Mouse (Mus musculus) left cerebral cortex, adult 2 months (tissue): ENCODE measurements around the gene Cldn22. TPM values are rescaled to one million over a fixed set of nuclear protein-coding genes. Genes with fewer than 3 reads are reported as not detected.
A peak's percentile ranks its signal among the peaks of the same experiment; 100 is the strongest.
"Not testable (repeated sequence)": the region's sequence is repeated elsewhere in the genome, so short reads cannot be mapped to it uniquely, and the experiment has no call there.

ENCODE experiments used
- DNase-seq, 2 experiments: peaks; one replicate each; pipeline ENCODE4 v3.0.0; 2021 to 2022; ENCODE audit warnings: low spot score in 2 of 2, mixed read lengths in 1 of 2; ENCODE audit errors: extremely low spot score in 1 of 2
- H3K27ac ChIP-seq: fragments of 200-600 bp; 2 replicates; pipeline ENCODE4 v1.8.1; 2022
- H3K4me3 ChIP-seq: fragments of 200-600 bp; 2 replicates; pipeline ENCODE4 v1.8.1; 2022
- CTCF ChIP-seq: fragments of 200-600 bp; IDR thresholded peaks from 2 replicates; pipeline ENCODE4 v1.8.1; 2022; ENCODE audit warnings: antibody characterized with exemption, mild to moderate bottlenecking, moderate library complexity
- intact Hi-C: fragments of 180-260 bp; cut with DNase I; formaldehyde crosslinking; loops from one replicate; pipeline ENCODE4 v1.15.1; 2025
- total RNA-seq, 2 experiments: library from RNA; stranded (reverse); gene quantifications; 2 replicates each; pipeline ENCODE4 v1.2.3; 2021

Cldn22 gene
- total RNA-seq, 2 experiments from 2014 or later, result 0.58 TPM; not detected in 1

DNA sequence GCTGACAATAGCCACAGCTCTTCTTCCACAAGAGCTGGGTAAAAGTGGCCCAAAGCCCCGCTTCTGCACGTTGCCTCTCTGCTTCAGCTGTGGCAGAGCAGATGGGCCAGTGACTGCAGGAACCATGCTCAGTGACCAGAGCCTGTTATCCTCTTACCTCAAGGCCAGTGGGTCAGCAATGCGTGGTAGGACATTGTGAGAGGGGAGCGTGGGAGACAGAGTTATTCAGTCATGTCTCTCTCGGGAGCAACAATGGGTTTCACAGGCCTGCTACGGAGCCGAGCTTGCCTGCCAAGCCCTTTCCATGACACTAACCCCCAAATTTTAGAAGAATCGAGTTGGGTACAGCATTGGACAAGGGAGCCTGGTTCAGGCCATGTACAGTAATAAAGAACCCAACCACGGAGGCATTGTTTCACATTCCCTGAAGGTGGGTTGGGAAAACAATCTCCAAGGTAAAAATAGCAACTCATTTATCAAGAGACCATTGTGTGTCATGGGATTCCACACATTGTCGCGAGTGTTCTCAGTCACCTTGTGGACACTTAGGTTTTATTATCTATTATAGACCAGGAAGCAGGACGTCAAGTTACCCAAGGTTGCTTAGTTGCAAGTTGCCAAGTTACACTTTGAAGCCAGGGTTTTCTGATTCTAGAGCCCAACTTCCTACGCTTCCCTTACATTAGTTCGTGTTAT lies 14.2 kb upstream of the Cldn22 start:
- no peak overlapping the region for H3K27ac ChIP-seq
- DNase-seq, result no peak
- H3K4me3 ChIP-seq, result no peak overlapping the region
- intact Hi-C loops, result no loop called here
- no peak for TF ChIP-seq CTCF

DNA sequence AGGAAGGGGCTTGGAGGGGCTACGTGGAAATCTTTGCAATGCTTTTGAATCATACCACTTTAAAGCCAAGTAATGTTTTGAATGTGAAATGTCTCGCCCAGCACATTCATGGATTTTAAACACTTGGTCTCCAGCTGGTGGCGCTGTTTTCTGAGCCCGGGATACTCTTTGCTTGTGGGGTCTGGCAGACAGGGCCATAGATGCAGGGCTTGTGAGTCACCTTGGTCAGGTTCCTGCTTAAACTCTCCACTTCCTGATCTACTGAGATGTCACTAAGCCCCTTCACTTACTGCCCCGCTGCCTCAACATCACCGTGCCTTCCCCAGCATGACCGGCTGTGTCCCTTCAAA lies 13.6 kb upstream of the Cldn22 start:
- TF ChIP-seq CTCF, result peak; percentile 13
- intact Hi-C loops, result no loop called here
- Histone ChIP-seq H3K4me3 (no peak overlapping the region), H3K27ac (no peak overlapping the region)
- DNase-seq, result no peak

DNA sequence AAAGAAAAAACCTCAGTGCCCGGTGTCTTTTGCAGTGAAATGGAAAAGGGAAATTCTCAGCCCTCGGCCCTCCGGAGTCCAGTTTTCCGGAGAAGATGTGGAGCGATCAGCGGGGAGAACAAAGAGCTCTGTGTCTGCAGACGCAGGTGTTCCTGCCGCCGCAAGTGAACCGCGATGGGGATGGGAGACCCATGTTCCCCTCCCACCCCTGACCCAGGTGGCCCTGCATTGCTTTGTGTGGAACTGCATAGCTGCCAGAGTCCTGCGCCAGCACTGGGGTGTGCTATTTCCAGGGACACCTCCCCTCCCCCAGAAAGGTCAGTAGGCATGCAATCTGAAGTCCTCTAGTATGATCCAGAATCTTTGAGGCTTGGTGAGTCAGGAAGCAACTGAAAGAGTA lies 13.1 kb upstream of the Cldn22 start:
- no peak overlapping the region for H3K4me3 ChIP-seq
- no peak overlapping the region for H3K27ac ChIP-seq
- TF ChIP-seq CTCF, result no peak
- no peak for DNase-seq
- intact Hi-C loops, result no loop called here

DNA sequence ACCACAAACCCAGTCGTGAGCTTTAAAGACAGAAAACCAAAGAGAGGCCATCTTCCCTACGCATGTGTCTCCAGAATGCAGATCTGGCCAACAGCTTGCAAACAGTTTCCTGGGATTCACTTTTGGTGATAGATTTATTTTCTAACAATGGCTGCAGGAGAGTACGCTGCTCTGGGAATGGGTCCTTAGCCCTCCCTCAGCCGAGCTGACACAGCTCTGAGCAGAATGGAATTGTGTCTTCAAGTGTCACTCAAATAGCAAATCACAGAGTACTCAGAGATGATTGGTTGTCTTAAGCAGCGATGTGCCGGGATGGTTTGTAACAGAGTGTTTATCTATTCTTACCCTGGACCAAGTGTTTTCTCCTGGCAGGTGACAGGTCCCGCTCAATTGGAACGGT lies 5.2 kb upstream of the Cldn22 start:
- DNase-seq, result no peak
- Histone ChIP-seq H3K4me3 (no peak overlapping the region), H3K27ac (no peak overlapping the region)
- TF ChIP-seq CTCF, result no peak
- intact Hi-C loops, result no loop called here

DNA sequence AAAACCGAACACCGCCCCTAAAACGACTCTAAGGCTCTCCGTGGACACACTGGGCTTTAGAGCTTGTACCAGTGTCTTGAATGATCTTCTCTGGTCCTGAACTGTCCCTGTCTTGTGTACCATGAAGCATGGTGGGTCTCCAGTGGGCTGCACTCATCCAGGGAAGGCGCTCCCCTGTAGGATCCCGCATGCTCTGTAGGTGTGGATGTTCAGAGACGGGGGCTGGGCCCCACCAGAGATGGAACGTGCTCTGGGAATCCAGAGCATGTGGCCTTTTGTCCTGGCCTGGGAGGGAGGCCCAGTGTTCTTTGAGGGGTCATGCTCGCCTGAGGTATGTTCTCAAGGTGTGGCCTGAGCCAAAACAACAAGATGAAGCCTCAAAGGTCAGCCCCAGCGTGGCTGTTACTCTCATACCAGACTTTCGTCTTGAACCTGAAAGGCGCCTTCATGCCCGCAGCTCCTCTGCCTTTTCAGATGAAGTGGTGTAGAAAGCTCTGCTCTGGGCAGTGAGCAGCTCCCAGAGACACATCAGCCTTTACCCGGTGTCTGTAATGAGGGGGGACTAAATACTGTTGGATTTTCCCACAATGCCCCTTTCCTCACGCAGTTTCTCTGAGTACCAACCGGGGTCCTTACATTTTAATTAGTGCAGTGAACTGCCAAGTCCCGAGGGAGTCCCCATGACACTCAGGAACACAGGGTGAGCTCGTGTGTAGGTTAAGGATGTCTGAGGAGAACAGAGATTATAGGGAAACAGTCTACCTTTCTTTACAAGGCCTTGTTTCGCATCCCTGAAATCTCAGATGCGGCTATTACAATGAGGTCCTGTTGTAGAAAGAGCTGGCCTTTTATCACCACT lies 3.1 kb upstream of the Cldn22 start:
- no peak overlapping the region for H3K4me3 ChIP-seq
- H3K27ac ChIP-seq, result no peak overlapping the region
- TF ChIP-seq CTCF, result no peak
- intact Hi-C loops, result no loop called here
- no peak for DNase-seq

DNA sequence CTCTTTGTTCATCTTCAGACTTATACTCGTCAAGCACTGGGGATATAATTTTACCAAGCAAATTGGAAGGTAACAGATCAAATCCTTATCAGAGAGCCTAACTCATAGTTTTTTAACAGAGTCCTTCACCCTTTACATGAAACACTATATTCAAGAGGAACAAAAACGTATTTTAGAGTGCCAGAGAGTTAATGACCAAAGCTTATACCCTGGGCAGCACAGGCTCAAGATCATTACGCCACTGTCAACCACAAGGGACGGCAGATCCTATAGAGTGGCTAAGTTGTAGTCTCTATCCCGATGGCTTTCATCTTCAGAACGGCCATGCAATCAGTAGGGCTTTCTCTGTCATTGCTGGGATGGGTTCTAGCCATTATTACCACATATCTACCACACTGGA lies 2.4 kb upstream of the Cldn22 start, which contains the start of gene Cldn24:
TSS of gene Cldn24 (plus strand) at position 301 of the 400 bp plus-strand sequence.
- no peak within 1 kb of the TSS for H3K4me3 ChIP-seq
- peak within 1 kb of the TSS; percentile 24; the same call in 1 of the 2 replicates for H3K27ac ChIP-seq
- no peak for DNase-seq
- TF ChIP-seq CTCF, result no peak
- intact Hi-C loops, result no loop called here

DNA sequence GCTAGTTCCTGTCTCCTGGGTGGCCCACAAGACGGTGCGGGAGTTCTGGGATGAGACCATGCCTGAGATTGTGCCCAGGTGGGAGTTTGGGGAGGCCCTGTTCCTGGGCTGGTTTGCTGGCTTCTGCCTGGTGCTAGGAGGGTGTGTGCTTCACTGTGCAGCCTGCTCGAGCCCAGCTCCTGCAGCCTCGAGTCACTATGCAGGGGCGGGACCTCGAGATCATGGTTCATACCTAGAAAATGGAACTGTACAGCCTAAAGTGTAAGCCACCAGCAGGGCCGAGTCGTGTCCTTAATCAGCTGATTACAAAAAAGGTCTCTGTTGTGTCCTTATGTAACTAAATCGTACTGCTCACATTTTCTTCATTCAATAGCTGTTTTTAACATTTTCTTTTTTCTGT lies 1.7 kb upstream of the Cldn22 start:
- intact Hi-C loops, DNase-seq, H3K4me3 ChIP-seq: not testable (repeated sequence)
- H3K27ac ChIP-seq, result peak overlapping the region; percentile 24; the same call in 1 of the 2 replicates

DNA sequence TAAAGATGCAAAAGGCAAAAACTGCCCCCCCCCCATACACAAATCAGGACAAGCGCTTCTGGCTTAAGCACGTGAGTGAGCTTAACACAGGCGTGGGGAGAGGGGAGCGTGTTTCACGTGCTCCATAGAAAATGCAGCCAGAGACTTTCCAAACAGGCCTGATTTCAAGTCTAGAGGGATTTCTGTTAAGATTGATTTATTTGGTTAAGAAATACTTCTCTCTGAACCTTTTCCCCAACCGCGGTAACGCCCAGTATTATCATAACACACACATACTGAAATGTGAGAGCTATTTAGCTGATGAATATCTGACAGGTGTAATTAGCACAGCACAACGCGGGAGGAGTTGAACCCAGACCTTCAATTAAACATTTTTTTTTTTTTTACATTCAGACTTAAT lies 505 bp upstream of the Cldn22 start:
- no peak for TF ChIP-seq CTCF
- intact Hi-C loops, result loop anchor here (1.0 kb wide), 1 partner anchor 80 kb away; no protein-coding TSS in a partner anchor
- no peak for DNase-seq
- Histone ChIP-seq H3K27ac (peak overlapping the region; percentile 29; the same call in 1 of the 2 replicates), H3K4me3 (no peak overlapping the region)

DNA sequence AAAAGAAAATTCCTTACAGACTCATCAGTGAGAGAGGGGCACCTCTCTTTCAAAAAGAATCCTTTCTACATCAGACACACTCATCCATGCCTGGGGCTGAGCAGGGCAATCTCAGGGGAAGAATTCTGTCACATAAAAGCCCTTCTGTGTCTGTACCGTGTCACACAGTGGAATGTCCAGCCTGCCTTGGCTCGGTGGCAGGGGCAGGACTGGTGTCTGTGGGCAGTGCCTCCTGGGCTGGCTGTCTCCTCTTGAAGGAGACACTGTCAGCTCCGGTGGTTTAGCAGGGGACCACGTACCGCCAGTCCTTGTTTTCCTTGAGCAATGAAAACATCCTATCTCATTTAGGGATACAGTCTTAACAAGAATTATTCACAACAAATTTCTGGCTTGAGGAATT lies 1.3 kb downstream of the Cldn22 start:
- TF ChIP-seq CTCF, result no peak
- Histone ChIP-seq H3K27ac (no peak overlapping the region), H3K4me3 (no peak overlapping the region)
- DNase-seq, result no peak
- intact Hi-C loops, result no loop called here

DNA sequence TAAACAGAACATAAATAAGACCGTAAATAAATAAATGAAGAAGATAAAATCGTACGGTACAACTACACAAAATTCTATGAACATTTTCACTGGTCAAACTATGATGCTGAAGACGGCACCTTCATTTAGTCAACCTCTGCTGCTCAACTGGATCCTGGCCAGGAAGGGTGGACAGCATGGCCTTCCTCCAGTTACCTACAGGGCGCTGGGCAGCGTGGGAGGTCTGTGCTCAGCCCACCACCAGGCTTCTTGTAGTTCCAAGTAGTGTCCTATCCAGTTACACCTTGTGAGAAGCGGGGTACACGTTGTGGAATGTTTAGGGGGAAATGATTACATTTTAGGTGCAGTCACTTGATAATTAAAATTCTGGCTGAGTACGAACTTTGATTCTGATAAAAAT lies 2.6 kb downstream of the Cldn22 start:
- no peak for TF ChIP-seq CTCF
- no peak for DNase-seq
- Histone ChIP-seq H3K27ac (no peak overlapping the region), H3K4me3 (no peak overlapping the region)
- intact Hi-C loops, result no loop called here

DNA sequence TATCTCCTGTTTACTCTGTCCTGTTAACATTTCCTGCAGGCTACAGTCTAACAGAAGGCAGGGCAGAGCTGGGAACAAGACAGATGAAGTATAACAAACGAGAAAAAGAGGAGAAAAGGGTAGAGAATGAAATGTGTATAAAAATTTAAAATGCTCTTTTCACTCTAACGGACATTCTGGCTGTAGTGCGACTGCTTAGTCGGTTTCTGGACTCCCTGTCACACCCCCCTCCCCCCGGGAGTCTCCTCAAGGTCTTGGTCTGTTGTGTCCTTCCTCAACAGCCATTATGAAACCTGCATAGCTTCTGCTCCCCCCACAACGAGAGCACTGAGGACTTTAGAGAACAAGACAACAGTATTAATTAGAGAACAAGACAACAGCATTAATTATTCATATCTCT lies 8.3 kb downstream of the Cldn22 start:
- no peak for TF ChIP-seq CTCF
- H3K27ac ChIP-seq, result no peak overlapping the region
- DNase-seq, result no peak
- H3K4me3 ChIP-seq, result no peak overlapping the region
- intact Hi-C loops, result no loop called here

DNA sequence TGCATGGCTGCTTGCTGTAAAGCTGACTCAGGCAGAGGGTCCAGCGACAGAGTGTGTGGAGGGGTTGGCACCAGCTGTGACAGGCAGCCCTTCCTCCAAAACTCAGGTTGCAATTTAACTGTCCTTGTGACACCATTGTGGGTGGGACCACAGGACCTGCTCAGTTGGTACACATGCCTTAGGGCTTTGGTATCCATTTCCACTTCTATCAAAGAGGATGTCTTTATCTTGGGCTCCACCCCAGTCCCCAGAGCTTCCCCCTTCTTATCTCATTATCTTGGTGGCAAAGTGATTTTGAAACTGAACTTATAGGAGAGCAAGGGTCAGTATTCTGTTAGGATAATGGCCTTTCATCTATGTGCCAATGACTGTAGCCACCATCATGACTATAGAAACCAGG lies 9.7 kb downstream of the Cldn22 start:
- no peak for DNase-seq
- Histone ChIP-seq H3K27ac (no peak overlapping the region), H3K4me3 (no peak overlapping the region)
- TF ChIP-seq CTCF, result no peak
- intact Hi-C loops, result no loop called here
